Mouse (Mus musculus): ENCODE data around the gene Trp53i13. TPM values are rescaled to one million over a fixed set of nuclear protein-coding genes. Genes with fewer than 3 reads are reported as not detected.
A peak's percentile ranks its signal among the peaks of the same experiment; 100 is the strongest.
"Not testable (repeated sequence)": the region's sequence is repeated elsewhere in the genome, so short reads cannot be mapped to it uniquely, and the experiment has no call there.

Gene Trp53i13
- 1 to 10 TPM; 5.4 to 5.9 TPM for total RNA-seq (2021)

DNA sequence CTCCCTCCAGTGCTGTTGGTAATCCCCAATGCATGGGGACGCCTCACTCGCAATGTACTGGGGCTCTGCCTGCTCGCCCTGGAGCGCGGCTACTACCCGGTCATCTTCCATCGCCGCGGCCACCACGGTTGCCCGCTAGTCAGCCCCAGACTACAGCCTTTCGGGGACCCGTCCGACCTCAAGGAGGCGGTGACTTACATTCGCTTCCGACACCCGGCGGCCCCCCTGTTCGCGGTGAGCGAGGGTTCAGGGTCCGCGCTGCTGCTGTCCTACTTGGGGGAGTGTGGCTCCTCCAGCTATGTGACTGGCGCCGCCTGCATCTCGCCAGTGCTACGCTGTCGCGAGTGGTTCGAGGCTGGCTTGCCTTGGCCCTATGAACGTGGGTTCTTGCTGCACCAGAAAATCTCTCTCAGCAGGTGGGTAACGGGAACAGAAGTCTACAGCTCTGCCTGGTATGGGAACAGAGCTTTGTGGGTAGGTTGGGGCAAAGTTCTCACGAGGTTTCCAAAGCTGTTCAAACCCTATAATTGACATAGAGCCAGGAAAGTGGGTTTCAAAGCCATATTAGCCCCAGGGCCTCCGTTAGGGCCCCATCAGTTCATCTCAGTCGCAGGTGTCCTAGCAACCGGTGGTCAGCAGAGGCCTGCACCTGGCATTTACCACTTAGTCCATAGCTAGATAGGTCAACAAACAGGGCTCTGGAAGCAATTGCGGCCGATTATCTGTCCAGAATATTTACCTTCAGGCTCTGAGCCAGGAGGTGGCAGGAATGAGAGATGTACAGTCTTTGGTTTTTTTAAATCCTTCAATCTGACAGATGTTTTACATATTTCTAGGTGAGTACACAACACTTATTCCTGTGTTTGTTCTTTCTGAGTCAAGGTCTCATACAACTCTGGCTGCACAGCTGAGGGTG lies at the start of gene Trp53i13:
TSS of gene Trp53i13 (minus strand) at position 344 of the 916 bp plus-strand sequence.
- DNase-seq: no peak

- DNase-seq: no peak
These were observed 29.5 kb upstream of the Trp53i13 start for GRCm38 (mm10) chr11:77545261-77545660.

- no peak for DNase-seq
These were observed 16.5 kb upstream of the Trp53i13 start for GRCm38 (mm10) chr11:77532202-77532846.

DNA sequence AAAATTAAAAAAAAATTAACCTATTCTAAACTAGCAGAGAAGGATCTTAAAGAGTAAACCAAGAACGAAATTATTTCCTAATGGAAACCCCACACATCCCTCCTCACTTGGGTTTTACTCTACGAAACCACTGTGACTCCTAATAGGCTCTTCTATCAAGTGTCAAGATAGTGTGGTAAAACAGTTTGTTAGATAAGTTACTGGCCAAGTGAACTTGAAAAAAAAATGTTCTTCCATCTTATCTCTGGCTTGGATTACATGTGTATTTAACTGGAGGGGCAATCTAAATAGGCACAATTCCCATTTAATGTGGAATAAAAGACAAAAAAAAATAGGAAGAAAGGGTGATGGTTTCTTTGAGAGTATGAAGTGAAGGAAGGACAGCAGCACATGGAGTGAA lies 15.1 kb upstream of the Trp53i13 start:
- DNase-seq: no peak

- no peak for DNase-seq
These were observed 13.9 kb upstream of the Trp53i13 start for GRCm38 (mm10) chr11:77529644-77530043.

- DNase-seq: not testable (repeated sequence)
These were observed 12.6 kb upstream of the Trp53i13 start for GRCm38 (mm10) chr11:77528420-77528819.

- no peak for DNase-seq
These were observed 10.2 kb upstream of the Trp53i13 start for GRCm38 (mm10) chr11:77525804-77526486.

GRCm38 (mm10) chr11:77520601-77521529 lies 5.1 kb upstream of the Trp53i13 start:
- no peak for DNase-seq

DNA sequence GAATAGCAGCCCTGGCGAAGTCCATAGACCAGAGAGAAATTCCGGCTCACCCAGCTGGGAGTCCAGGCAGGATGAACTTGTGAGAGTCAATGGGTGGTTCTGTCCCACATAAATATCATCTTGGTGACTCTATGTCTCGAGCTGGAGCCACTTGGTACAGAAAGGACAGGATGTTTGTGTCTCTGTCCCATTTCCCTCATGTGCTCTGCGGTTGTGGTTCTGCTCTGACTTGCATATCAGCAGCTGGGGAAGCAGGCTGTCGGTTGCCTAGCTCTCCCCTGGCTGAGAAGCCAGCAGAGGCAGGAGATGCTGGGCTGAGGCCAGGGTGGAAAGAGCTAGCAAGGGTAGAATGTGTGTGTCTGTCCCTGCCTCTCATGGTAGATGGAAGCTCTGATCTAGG lies 3.3 kb upstream of the Trp53i13 start, which contains the start of gene Gm10392:
TSS of gene Gm10392 (minus strand) at position 156 of the 400 bp plus-strand sequence.
- no peak for DNase-seq

- no peak for DNase-seq
These were observed 2.4 kb upstream of the Trp53i13 start for GRCm38 (mm10) chr11:77518051-77518798.

- DNase-seq: no peak
These were observed 1.0 kb upstream of the Trp53i13 start for GRCm38 (mm10) chr11:77516553-77517425.

- DNase-seq: peak; percentile 66 to 70
These were observed 746 bp downstream of the Trp53i13 start, which contains the start of gene Abhd15 for GRCm38 (mm10) chr11:77514832-77515636. Abhd15 (plus strand) TSS chr11:77515121.

GRCm38 (mm10) chr11:77514281-77514831 lies 1.4 kb downstream of the Trp53i13 start:
- DNase-seq: no peak

DNA sequence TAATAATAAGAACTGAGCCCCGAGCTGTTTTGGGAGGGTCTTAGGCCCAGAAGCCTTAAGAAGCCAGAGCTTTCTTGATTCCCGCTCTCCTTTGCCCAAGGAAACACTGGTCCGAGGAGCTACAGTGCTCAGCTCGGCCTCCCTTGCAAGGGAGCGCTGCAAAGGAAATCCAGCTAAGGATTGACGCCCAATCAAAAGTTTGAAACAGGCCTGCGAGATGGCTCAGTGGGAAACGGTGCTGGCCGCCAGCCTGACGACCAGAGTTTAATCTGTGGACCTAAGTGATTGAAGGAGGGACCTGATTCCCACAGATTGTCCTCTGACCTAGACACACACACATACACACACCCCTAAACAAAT lies 2.0 kb downstream of the Trp53i13 start:
- no peak for DNase-seq

- peak in 1 of 2 experiments; percentile 74 for DNase-seq
These were observed 2.6 kb downstream of the Trp53i13 start for GRCm38 (mm10) chr11:77512891-77513810.

- no peak for DNase-seq
These were observed 4.4 kb downstream of the Trp53i13 start for GRCm38 (mm10) chr11:77511336-77511735.

Measured in layer of hippocampus, postnatal 36 days (tissue).